Mouse (Mus musculus): ENCODE results near the gene Tmco1. TPM values are rescaled to one million over a fixed set of nuclear protein-coding genes. Genes with fewer than 3 reads are reported as not detected.

Gene Tmco1
- polyA plus RNA-seq, 1 experiment from 2014 or later, result 69.8 TPM

DNA sequence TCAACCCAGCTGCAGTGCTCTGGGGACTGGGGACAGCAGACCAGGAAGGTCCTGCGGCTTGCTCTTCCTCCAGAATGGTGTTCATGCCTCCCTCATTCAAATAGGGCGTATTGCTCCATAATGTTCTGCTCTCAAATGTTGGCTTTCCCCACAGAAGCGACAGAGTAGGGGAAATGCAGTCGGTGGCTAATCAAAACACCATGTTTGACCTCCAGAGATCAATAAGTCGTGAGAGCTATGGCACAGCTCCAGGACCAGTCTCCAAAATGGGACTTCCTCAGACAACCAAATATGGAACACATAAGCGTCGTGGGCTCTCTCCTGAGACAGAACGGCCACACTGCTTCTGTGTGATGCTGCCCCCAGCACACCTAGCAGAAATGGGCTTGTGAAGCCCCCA lies 36.3 kb upstream of the Tmco1 start:
- Histone ChIP-seq H3K4me2 (no peak overlapping the region), H3K9me3 (no peaks in the 10 kb centered on the region), H3K36me3 (no peaks in the 10 kb centered on the region), H3K27me3 (no peaks in the 10 kb centered on the region), H3K9ac (no peak overlapping the region), H3K4me3 (no peak overlapping the region), H3K4me1 (replicated peaks) (peaks cover 45% of the 10 kb centered on the region), H3K27ac (replicated peaks) (no peak overlapping the region)
- 52% methylated on average over 8 of the region's 8 CpGs for whole genome bisulfite sequencing
- no peak for ATAC-seq (ENCODE audit: low FRiP score, low read depth)

DNA sequence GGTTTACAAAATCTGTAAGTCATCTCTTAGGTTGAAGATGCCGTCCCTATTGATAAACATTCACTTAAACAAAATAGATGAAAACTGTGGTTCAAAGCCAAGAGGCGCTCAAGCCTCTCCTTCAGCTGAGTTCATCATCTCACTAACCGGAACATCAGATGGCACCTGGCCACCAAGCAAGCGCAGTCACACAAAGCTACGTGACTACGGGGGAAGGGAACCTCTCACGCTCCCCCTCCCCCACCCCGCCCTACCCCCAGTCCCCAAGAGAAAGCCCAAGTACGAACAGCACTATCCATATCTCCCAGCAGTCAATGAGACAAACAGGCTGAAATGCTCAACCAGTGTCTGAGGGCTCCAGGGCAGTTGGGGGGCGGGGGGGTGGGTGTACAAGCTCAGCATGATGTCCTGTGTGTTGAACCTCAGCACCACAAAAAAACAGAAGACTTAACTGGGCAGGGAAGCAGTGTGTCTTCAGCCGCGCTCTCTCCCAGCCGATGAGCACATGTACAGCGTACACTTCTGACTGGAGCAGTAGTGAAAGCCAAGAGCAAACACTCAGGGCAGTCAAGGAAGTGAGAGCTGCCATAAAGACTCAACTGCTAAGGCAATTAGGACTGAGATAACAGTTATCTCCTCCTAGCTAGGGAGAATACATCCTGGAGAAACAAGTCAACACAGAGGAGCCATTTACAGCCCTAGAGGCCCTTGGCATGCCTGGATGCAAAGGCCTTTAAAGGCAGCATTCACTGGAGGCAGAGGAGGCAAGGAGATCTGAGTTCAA lies 34.6 kb upstream of the Tmco1 start:
- 63% methylated on average over 14 of the region's 14 CpGs for WGBS
- H3K36me3 ChIP-seq, result no peaks in the 10 kb centered on the region

DNA sequence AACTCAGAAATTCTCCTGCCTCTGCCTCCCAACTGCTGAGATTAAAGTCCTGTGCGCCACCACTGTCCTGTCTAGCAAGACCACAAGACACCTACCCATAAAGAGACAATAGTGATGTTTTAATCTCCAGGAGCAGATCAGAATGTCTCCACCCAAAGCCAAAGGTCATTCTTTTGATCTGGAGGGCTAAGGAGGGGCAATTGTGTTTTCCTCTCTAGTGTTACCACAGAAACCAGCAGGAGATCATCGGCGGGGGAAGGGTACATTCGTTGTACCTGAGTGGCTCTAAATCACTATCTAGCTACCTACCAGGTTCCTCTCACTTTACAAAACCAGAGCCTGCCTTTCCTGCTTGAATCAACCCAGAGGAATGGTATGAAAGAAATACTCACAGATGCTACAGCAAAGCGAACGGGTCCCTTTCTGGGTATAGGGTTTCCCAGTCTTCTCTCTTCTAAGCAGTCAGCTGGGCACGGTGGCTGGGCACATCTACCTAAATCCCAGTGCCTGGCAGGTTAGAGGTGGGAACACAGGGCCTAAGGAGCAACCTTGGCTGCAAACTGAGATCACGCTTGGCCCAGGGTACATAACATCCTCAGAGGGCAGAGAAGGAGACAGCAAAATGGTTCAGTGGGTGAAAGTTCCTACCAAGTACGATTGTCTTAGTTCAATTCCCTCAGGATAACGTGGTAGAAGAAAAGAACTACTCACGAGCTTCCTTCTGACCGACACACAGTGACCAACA lies 33.4 kb upstream of the Tmco1 start:
- no peak overlapping the region for H3K4me2 ChIP-seq
- ATAC-seq (ENCODE audit: low FRiP score, low read depth), result no peak
- H3K9ac ChIP-seq, result no peak overlapping the region
- 86% methylated on average over 12 of the region's 12 CpGs for WGBS
- peaks cover 35% of the 10 kb centered on the region for H3K4me1 ChIP-seq (replicated peaks)
- no peak overlapping the region for H3K27ac ChIP-seq (replicated peaks)
- H3K9me3 ChIP-seq, result no peaks in the 10 kb centered on the region
- H3K27me3 ChIP-seq, result no peaks in the 10 kb centered on the region
- H3K36me3 ChIP-seq, result no peaks in the 10 kb centered on the region
- no peak overlapping the region for H3K4me3 ChIP-seq

More for the DNA sequence above, 34.6 kb upstream of the Tmco1 start:
- H3K4me1 ChIP-seq (replicated peaks), result peaks cover 38% of the 10 kb centered on the region
- H3K4me3 ChIP-seq, result no peak overlapping the region
- no peak overlapping the region for H3K27ac ChIP-seq (replicated peaks)
- H3K4me2 ChIP-seq, result no peak overlapping the region
- H3K27me3 ChIP-seq, result no peaks in the 10 kb centered on the region
- no peak overlapping the region for H3K9ac ChIP-seq
- no peaks in the 10 kb centered on the region for H3K9me3 ChIP-seq
- no peak for ATAC-seq (ENCODE audit: low FRiP score, low read depth)

DNA sequence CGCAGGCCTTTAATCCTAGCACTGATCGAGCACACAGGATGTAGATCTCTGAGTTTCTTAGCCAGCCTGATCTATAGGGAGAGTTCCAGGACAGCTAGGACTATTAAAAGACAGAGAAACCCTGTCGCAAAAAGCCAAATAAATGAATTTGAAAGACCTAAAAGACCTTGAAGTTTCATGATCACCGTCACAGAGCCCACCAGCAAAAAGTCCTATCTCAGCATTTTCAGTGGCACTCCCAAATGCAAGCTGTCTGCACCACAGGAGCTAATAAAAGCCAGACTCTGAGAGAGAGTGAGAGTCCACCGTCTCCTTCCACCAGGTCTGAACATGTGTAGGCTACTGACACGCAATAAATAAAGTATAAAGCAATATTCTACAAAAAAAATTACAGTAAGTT lies 29.8 kb upstream of the Tmco1 start:
- Histone ChIP-seq H3K4me2 (no peak overlapping the region), H3K4me3 (no peak overlapping the region)

DNA sequence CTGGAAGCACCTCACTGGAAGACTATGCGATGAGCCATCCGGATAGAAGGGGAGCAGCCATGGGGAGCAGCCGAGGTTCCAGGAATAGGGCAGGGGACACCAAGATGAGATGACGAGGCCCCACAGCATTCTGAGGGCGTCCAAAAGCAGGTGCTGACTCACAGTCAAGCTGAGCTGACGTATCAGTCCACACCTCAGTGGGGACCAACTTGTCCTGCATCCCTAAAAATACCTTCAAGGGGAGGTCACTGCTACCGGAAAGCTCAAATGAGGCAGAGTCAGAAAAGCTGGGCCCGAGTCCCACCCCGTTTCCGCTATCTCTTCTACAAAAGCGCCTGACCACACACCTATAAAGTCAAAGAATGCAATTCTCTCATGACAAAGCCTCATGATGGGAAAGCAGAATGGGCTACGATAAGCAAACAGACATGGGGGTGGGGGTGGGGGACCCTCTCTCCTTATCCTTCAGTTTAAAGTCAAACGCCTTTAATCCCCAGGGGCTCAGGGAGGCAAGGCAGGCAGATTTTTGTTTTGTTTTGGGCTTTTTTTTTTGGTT lies 28.9 kb upstream of the Tmco1 start:
- H3K9me3 ChIP-seq, result no peaks in the 10 kb centered on the region
- no peak overlapping the region for H3K4me2 ChIP-seq
- 77% methylated on average over 13 of the region's 13 CpGs for WGBS
- no peak overlapping the region for H3K27ac ChIP-seq (replicated peaks)
- H3K4me1 ChIP-seq (replicated peaks), result peaks cover 18% of the 10 kb centered on the region
- no peaks in the 10 kb centered on the region for H3K36me3 ChIP-seq
- H3K4me3 ChIP-seq, result no peak overlapping the region
- H3K27me3 ChIP-seq, result no peaks in the 10 kb centered on the region
- H3K9ac ChIP-seq, result no peak overlapping the region
- ATAC-seq (ENCODE audit: low FRiP score, low read depth), result no peak

More for the DNA sequence above, 29.8 kb upstream of the Tmco1 start:
- Histone ChIP-seq H3K27ac (replicated peaks) (no peak overlapping the region), H3K4me1 (replicated peaks) (peaks cover 27% of the 10 kb centered on the region), H3K9ac (no peak overlapping the region), H3K36me3 (no peaks in the 10 kb centered on the region), H3K9me3 (no peaks in the 10 kb centered on the region), H3K27me3 (no peaks in the 10 kb centered on the region)
- ATAC-seq (ENCODE audit: low FRiP score, low read depth), result no peak
- 74% methylated on average over 6 of the region's 6 CpGs for WGBS

DNA sequence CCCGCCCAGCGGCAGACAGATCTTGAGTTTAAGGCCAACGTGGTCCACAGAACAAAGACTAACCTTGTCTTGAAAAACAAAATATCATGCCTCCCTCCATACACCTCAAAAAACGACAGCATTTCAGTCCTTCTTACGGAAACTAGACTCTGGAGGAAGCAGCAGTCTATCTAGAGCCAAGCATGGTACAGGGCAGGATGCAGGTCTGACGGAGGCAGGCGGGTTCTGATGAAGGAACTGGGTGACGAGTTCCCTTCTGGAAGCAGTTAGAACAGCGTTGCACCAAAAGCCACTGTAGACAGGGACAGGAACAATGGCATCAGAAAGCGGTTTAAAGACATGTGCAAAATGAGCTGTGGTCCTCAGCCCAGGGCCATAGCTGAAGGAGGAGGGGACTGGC lies 28.1 kb upstream of the Tmco1 start:
- 88% methylated on average over 10 of the region's 10 CpGs for WGBS
- Histone ChIP-seq H3K27me3 (no peaks in the 10 kb centered on the region), H3K4me3 (no peak overlapping the region), H3K36me3 (no peaks in the 10 kb centered on the region), H3K9me3 (no peaks in the 10 kb centered on the region), H3K4me2 (no peak overlapping the region), H3K9ac (no peak overlapping the region), H3K27ac (replicated peaks) (no peak overlapping the region), H3K4me1 (replicated peaks) (peaks cover 18% of the 10 kb centered on the region)
- no peak for ATAC-seq (ENCODE audit: low FRiP score, low read depth)

DNA sequence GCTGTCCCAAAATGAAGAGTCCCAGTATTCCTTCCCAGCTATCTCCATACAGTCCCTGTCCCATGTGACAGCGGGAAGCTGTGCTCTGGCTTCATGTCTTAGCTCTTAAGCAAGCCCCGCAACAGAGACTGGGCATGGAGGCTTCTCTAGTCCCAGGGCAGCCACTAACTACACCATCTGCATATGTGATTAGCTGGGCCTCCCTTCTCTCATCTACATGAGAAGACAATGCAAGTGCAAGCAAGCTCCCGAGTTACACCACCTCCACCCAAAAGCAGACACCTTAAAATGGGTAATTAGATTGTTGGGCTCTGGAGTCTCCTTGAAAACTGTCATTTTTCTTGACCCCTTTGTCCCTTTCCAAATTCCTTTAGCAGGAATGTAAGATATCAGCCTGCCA lies 26.1 kb upstream of the Tmco1 start:
- Histone ChIP-seq H3K27me3 (no peaks in the 10 kb centered on the region), H3K4me3 (peak overlapping the region; percentile 8), H3K27ac (replicated peaks) (no peak overlapping the region), H3K9ac (no peak overlapping the region), H3K9me3 (no peaks in the 10 kb centered on the region), H3K4me2 (peak overlapping the region; percentile 86), H3K4me1 (replicated peaks) (peaks cover 26% of the 10 kb centered on the region), H3K36me3 (no peaks in the 10 kb centered on the region)
- 28% methylated on average over 3 of the region's 3 CpGs for WGBS
- no peak for ATAC-seq (ENCODE audit: low FRiP score, low read depth)

DNA sequence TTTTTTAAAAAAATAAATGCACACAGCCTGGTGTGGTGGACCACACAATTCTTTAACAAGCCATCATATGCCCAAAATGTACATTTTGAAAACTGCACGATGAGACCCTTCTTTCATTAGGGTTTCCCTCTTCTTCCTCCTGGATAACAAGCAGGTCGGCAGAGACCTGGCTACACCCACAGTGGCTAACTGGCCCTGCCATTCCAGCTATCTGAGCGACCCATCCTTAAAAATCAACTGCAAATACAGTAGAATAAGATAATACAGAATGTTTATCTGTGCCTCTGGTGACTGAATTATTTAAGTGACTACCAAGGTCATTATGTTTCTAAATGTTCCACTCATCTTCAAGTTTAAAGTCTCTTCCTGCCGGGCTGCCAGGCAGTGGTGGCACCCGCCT lies 25.4 kb upstream of the Tmco1 start:
- peaks cover 26% of the 10 kb centered on the region for H3K4me1 ChIP-seq (replicated peaks)
- H3K4me2 ChIP-seq, result peak overlapping the region; percentile 86
- H3K27me3 ChIP-seq, result no peaks in the 10 kb centered on the region
- peak overlapping the region; percentile 97; the same call in 1 of the 2 replicates for H3K27ac ChIP-seq (replicated peaks)
- peak overlapping the region; percentile 88; the same call in 1 of the 2 replicates for H3K9ac ChIP-seq
- peak overlapping the region; percentile 90 for H3K4me3 ChIP-seq
- H3K9me3 ChIP-seq, result no peaks in the 10 kb centered on the region
- 48% methylated on average over 5 of the region's 5 CpGs for WGBS
- no peak for ATAC-seq (ENCODE audit: low FRiP score, low read depth)
- H3K36me3 ChIP-seq, result no peaks in the 10 kb centered on the region

DNA sequence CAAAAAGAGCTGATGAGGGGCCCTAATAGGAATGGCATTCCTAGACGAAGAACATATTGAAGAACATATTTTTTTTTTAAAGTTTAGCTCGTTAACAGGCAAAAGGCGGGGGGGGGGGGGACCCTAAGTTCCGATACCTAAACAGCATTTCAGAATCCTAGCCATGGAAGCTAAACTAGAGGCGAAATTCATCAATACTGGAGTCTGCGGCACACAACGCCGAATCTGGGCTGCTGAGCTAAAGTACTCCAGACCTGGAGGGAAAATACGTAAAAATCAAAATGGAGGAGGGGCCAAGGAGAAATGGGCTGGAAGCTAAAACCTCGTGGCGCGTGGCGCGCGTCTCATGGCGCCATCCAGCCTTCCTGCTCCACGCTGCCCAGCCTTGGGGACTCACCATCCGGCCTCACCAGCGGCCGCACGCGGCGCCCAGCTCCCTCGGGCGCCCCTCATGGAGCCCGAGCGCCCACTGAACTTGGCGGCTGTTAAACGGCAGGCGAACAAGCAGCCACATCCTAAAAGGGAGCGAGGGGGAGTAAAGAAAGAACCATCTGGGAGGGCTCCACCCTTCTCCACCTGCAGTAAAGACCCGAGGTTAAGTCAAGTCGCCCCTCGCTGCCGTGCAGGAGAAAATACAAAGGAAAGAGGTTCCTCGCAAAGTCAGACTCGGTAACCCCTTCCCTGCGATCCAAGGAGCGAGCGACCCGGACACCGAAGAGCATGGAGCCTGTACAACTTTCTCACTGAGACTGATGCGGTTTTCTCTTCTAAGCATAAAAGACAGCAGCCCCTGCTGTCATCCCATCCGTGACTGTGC lies 24.5 kb upstream of the Tmco1 start:
- peak overlapping the region; percentile 90 for H3K4me3 ChIP-seq
- H3K27me3 ChIP-seq, result no peaks in the 10 kb centered on the region
- H3K27ac ChIP-seq (replicated peaks), result peak overlapping the region; percentile 97
- H3K4me1 ChIP-seq (replicated peaks), result peaks cover 26% of the 10 kb centered on the region
- no peaks in the 10 kb centered on the region for H3K36me3 ChIP-seq
- peak overlapping the region; percentile 88 for H3K9ac ChIP-seq
- ATAC-seq (ENCODE audit: low FRiP score, low read depth), result peak; percentile 56
- WGBS, result under 1% methylated on average over 44 of the region's 44 CpGs
- no peaks in the 10 kb centered on the region for H3K9me3 ChIP-seq
- peak overlapping the region; percentile 86 for H3K4me2 ChIP-seq

DNA sequence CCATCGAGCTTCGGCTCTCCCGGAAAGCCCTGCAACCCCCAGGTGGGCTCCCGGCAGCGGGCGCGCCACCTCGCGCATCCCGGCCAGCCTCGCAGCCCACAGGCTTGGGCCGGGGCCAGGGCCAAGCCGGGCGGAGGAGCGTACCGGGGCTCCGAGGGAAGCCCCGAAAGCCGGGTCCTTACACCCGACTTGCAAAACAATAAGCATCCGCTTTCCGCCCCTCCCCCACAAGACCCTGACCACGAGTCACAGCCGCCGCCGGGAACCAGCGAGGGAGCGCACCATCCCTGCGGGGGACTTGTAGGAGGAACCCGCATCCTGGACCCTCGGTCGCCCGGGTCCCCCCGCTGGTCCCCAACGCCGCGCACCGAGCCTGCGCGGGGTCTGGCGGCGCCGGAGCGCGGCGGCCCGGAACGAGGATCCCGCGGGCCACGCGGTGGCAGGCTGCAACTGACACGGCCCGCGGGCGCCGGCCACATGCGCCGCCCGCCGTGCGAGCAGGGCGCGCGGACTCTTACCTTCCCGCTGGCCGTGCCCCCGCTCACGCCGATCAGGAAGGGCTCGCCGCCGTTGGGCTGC lies 23.8 kb upstream of the Tmco1 start:
- under 1% methylated on average over 72 of the region's 73 CpGs for WGBS
- H3K9me3 ChIP-seq, result no peaks in the 10 kb centered on the region
- no peaks in the 10 kb centered on the region for H3K27me3 ChIP-seq
- H3K36me3 ChIP-seq, result no peaks in the 10 kb centered on the region
- peak overlapping the region; percentile 88 for H3K9ac ChIP-seq
- peak overlapping the region; percentile 90 for H3K4me3 ChIP-seq
- H3K4me1 ChIP-seq (replicated peaks), result peaks cover 26% of the 10 kb centered on the region
- peak overlapping the region; percentile 86 for H3K4me2 ChIP-seq
- peak overlapping the region; percentile 97 for H3K27ac ChIP-seq (replicated peaks)
- peak; percentile 48 for ATAC-seq (ENCODE audit: low FRiP score, low read depth)

DNA sequence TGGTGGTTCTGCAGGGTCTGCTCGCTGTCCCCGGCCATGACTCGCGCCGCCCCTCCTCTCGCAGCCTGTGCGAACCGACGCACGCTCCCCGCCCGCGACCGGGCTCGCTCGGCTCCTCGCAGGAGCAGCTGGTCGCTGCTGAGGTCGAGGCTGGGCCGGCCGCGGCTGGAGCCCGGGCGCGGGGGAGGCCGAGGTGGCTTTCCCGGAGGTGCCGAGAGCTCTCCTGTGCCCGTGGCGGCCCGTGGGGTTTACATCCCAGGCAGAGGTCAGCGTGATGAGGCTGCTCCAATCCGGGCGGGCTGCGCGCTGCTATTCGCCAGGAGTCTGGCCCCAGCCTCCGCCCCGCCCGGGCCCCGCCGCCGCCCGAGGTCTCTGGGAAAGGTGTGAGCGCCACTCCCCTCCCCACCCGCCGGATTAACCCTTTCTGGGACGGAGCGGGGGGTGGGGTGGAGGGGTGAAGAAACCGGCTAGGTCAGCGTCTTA lies 23.3 kb upstream of the Tmco1 start:
- H3K27ac ChIP-seq (replicated peaks), result peak overlapping the region; percentile 97
- H3K4me2 ChIP-seq, result peak overlapping the region; percentile 86
- WGBS, result under 1% methylated on average over 48 of the region's 51 CpGs
- H3K27me3 ChIP-seq, result no peaks in the 10 kb centered on the region
- peak overlapping the region; percentile 90 for H3K4me3 ChIP-seq
- ATAC-seq (ENCODE audit: low FRiP score, low read depth), result peak; percentile 91
- H3K4me1 ChIP-seq (replicated peaks), result peaks cover 30% of the 10 kb centered on the region
- no peaks in the 10 kb centered on the region for H3K36me3 ChIP-seq
- H3K9me3 ChIP-seq, result no peaks in the 10 kb centered on the region
- peak overlapping the region; percentile 88 for H3K9ac ChIP-seq

DNA sequence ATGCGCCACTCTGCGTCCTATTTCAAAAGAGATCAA lies 23.0 kb upstream of the Tmco1 start, which contains the start of gene Uck2:
TSS of gene Uck2 (minus strand) at position 1 of the 36 bp plus-strand sequence.
- no peaks in the 10 kb centered on the region for H3K27me3 ChIP-seq
- H3K36me3 ChIP-seq, result no peaks in the 10 kb centered on the region
- H3K9ac ChIP-seq, result peak within 1 kb of the TSS; percentile 88
- H3K9me3 ChIP-seq, result no peaks in the 10 kb centered on the region
- H3K4me3 ChIP-seq, result peak within 1 kb of the TSS; percentile 90
- H3K27ac ChIP-seq (replicated peaks), result peak within 1 kb of the TSS; percentile 97
- H3K4me2 ChIP-seq, result peak within 1 kb of the TSS; percentile 86
- no peak for ATAC-seq (ENCODE audit: low FRiP score, low read depth)
- 0% methylated on average over 2 of the region's 2 CpGs for WGBS
- H3K4me1 ChIP-seq (replicated peaks), result peaks cover 31% of the 10 kb centered on the region

All from hindbrain, embryonic 15.5 days (tissue).